Mouse (Mus musculus) hindbrain, embryonic 11.5 days (tissue): ENCODE measurements at regions not wholly inside any gene's neighbourhood (a gene's known extent, or its start where the extent isn't known, plus 50 kb on each side); places are given as distances from the start of the nearest gene placed in this dataset.

ENCODE experiments used
- ATAC-seq: fragments of 200-750 bp; cut with Nextera tagmentation; 2 replicates; pipeline ENCODE4 v1.8.0; 2017; ENCODE audit warnings: mild to moderate bottlenecking, moderate TSS enrichment, moderate library complexity; ENCODE audit not compliant: low FRiP score
- DNase-seq: peaks from one replicate; pipeline ENCODE4 v3.0.0-alpha.2; 2015; ENCODE audit warnings: low spot score
- H3K27ac ChIP-seq: fragments of 300-500 bp; sonication (generic); 2 replicates; pipeline ENCODE4 v1.5.1; 2014; ENCODE audit warnings: mild to moderate bottlenecking, low read depth, low read length
- H3K27me3 ChIP-seq: fragments of 300-500 bp; sonication (generic); 2 replicates; pipeline ENCODE4 v1.6.1; 2014; ENCODE audit warnings: mild to moderate bottlenecking, low read length, moderate library complexity, mixed read lengths; ENCODE audit not compliant: control insufficient read depth, insufficient read depth
- H3K36me3 ChIP-seq: fragments of 300-500 bp; sonication (generic); 2 replicates; pipeline ENCODE4 v1.6.1; 2014; ENCODE audit warnings: mild to moderate bottlenecking, low read length, moderate library complexity, mixed read lengths; ENCODE audit not compliant: control insufficient read depth, insufficient read depth
- H3K4me1 ChIP-seq: fragments of 300-500 bp; sonication (generic); replicated peaks from 2 replicates; pipeline ENCODE4 v1.6.1; 2014; ENCODE audit warnings: low read length, mixed read lengths; ENCODE audit not compliant: control insufficient read depth, insufficient read depth
- H3K4me2 ChIP-seq: fragments of 300-500 bp; sonication (generic); replicated peaks from 2 replicates; pipeline ENCODE4 v1.6.1; 2014; ENCODE audit warnings: mild to moderate bottlenecking, low read depth, low read length
- H3K4me3 ChIP-seq: fragments of 300-500 bp; sonication (generic); 2 replicates; pipeline ENCODE4 v1.5.1; 2014; ENCODE audit warnings: low read depth, low read length
- H3K9ac ChIP-seq: fragments of 300-500 bp; sonication (generic); 2 replicates; pipeline ENCODE4 v1.6.1; 2014; ENCODE audit warnings: low read depth, low read length
- H3K9me3 ChIP-seq: fragments of 300-500 bp; sonication (generic); 2 replicates; pipeline ENCODE4 v1.6.1; 2016; ENCODE audit warnings: low read length; ENCODE audit not compliant: control insufficient read depth
- WGBS: fragments of 180-500 bp; shearing (Covaris S2); extraction: QIAGEN DNeasy Blood & Tissue Kit; methylation state at CpG from one replicate; pipeline ENCODE4 v1.1.7; 2014; 5-methylcytosine and 5-hydroxymethylcytosine counted together

- Histone ChIP-seq H3K9ac (no peak overlapping the region), H3K36me3 (no peaks in the 10 kb centered on the region), H3K4me3 (no peak overlapping the region), H3K9me3 (no peaks in the 10 kb centered on the region), H3K4me1 (no peaks in the 10 kb centered on the region), H3K27ac (no peak overlapping the region), H3K4me2 (no peak overlapping the region), H3K27me3 (no peaks in the 10 kb centered on the region)
- ATAC-seq (no peak), DNase-seq (no peak)
These were observed 202.3 kb upstream of the Usp24 start for GRCm38 (mm10) chr4:106113747-106114146.

GRCm38 (mm10) chr4:106116611-106117010 lies 199.4 kb upstream of the Usp24 start:
- H3K4me1 ChIP-seq, result no peaks in the 10 kb centered on the region
- DNase-seq (no peak), ATAC-seq (no peak)
- H3K4me3 ChIP-seq, result no peak overlapping the region
- H3K27ac ChIP-seq, result no peak overlapping the region
- 77% methylated on average over 7 of the region's 7 CpGs for WGBS
- H3K9ac ChIP-seq, result no peak overlapping the region
- H3K4me2 ChIP-seq, result no peak overlapping the region
- no peaks in the 10 kb centered on the region for H3K36me3 ChIP-seq
- H3K27me3 ChIP-seq, result no peaks in the 10 kb centered on the region
- no peaks in the 10 kb centered on the region for H3K9me3 ChIP-seq

GRCm38 (mm10) chr4:106121306-106121705 lies 194.7 kb upstream of the Usp24 start:
- H3K36me3 ChIP-seq, result no peaks in the 10 kb centered on the region
- H3K9ac ChIP-seq, result no peak overlapping the region
- H3K4me1 ChIP-seq, result no peaks in the 10 kb centered on the region
- H3K4me3 ChIP-seq, result no peak overlapping the region
- DNase-seq, result no peak
- ATAC-seq, result no peak
- no peaks in the 10 kb centered on the region for H3K9me3 ChIP-seq
- no peak overlapping the region for H3K4me2 ChIP-seq
- H3K27me3 ChIP-seq, result no peaks in the 10 kb centered on the region
- no peak overlapping the region for H3K27ac ChIP-seq
- WGBS, result 80% methylated on average over 1 of the region's 1 CpGs

- H3K36me3 ChIP-seq, result no peaks in the 10 kb centered on the region
- H3K27me3 ChIP-seq, result no peaks in the 10 kb centered on the region
- WGBS, result 89% methylated on average over 8 of the region's 8 CpGs
- H3K9me3 ChIP-seq, result no peaks in the 10 kb centered on the region
- H3K4me1 ChIP-seq, result no peaks in the 10 kb centered on the region
- H3K4me3 ChIP-seq, result no peak overlapping the region
- ATAC-seq, result no peak
- no peak overlapping the region for H3K9ac ChIP-seq
- H3K27ac ChIP-seq, result no peak overlapping the region
- no peak overlapping the region for H3K4me2 ChIP-seq
- DNase-seq, result no peak
These were observed 192.9 kb upstream of the Usp24 start for GRCm38 (mm10) chr4:106123038-106123654.

- H3K4me2 ChIP-seq, result no peak overlapping the region
- H3K36me3 ChIP-seq, result no peaks in the 10 kb centered on the region
- 67% methylated on average over 5 of the region's 5 CpGs for WGBS
- no peak overlapping the region for H3K27ac ChIP-seq
- H3K9ac ChIP-seq, result no peak overlapping the region
- no peaks in the 10 kb centered on the region for H3K9me3 ChIP-seq
- H3K4me1 ChIP-seq, result no peaks in the 10 kb centered on the region
- DNase-seq (no peak), ATAC-seq (no peak)
- H3K4me3 ChIP-seq, result no peak overlapping the region
- H3K27me3 ChIP-seq, result no peaks in the 10 kb centered on the region
These were observed 188.8 kb upstream of the Usp24 start for GRCm38 (mm10) chr4:106127199-106127598.

GRCm38 (mm10) chr4:106127641-106128040 lies 188.4 kb upstream of the Usp24 start:
- no peak overlapping the region for H3K4me2 ChIP-seq
- DNase-seq (peak; percentile 68), ATAC-seq (no peak)
- no peak overlapping the region for H3K9ac ChIP-seq
- H3K27me3 ChIP-seq, result no peaks in the 10 kb centered on the region
- H3K4me1 ChIP-seq, result no peaks in the 10 kb centered on the region
- H3K27ac ChIP-seq, result no peak overlapping the region
- H3K36me3 ChIP-seq, result no peaks in the 10 kb centered on the region
- no peak overlapping the region for H3K4me3 ChIP-seq
- H3K9me3 ChIP-seq, result no peaks in the 10 kb centered on the region
- WGBS, result 54% methylated on average over 7 of the region's 7 CpGs

GRCm38 (mm10) chr4:106129327-106129726 lies 186.7 kb upstream of the Usp24 start:
- peak; percentile 35 for DNase-seq
- Histone ChIP-seq H3K36me3 (no peaks in the 10 kb centered on the region), H3K9me3 (no peaks in the 10 kb centered on the region), H3K4me3 (no peak overlapping the region), H3K4me1 (no peaks in the 10 kb centered on the region), H3K9ac (no peak overlapping the region), H3K27me3 (no peaks in the 10 kb centered on the region), H3K27ac (no peak overlapping the region), H3K4me2 (no peak overlapping the region)
- 75% methylated on average over 7 of the region's 7 CpGs for WGBS
- ATAC-seq, result no peak

GRCm38 (mm10) chr4:106129803-106130202 lies 186.2 kb upstream of the Usp24 start:
- Histone ChIP-seq H3K27me3 (no peaks in the 10 kb centered on the region), H3K4me2 (no peak overlapping the region), H3K27ac (no peak overlapping the region), H3K9ac (no peak overlapping the region), H3K4me1 (no peaks in the 10 kb centered on the region), H3K4me3 (no peak overlapping the region), H3K36me3 (no peaks in the 10 kb centered on the region), H3K9me3 (no peaks in the 10 kb centered on the region)
- DNase-seq, result no peak
- WGBS, result 86% methylated on average over 2 of the region's 2 CpGs
- ATAC-seq, result no peak

GRCm38 (mm10) chr4:106133746-106134730 lies 182.0 kb upstream of the Usp24 start:
- WGBS, result 55% methylated on average over 10 of the region's 10 CpGs
- ATAC-seq, result no peak

More at GRCm38 (mm10) chr4:106133746-106134730, 182.0 kb upstream of the Usp24 start:
- DNase-seq, result no peak
- no peak overlapping the region for H3K4me3 ChIP-seq
- no peaks in the 10 kb centered on the region for H3K27me3 ChIP-seq
- no peaks in the 10 kb centered on the region for H3K36me3 ChIP-seq
- H3K9me3 ChIP-seq, result no peaks in the 10 kb centered on the region
- H3K9ac ChIP-seq, result no peak overlapping the region
- H3K4me1 ChIP-seq, result no peaks in the 10 kb centered on the region
- no peak overlapping the region for H3K4me2 ChIP-seq
- no peak overlapping the region for H3K27ac ChIP-seq
